Mouse (Mus musculus): ENCODE results near the gene P4htm.

- TF ChIP-seq HCFC1 (IDR thresholded peaks at IDR 0.05; ENCODE audit: borderline replicate concordance, insufficient read depth, low read length) (no peak), MAFK (IDR thresholded peaks at IDR 0.05; ENCODE audit: insufficient read depth, low read depth, low read length) (no peak), ZNF384 (IDR thresholded peaks at IDR 0.05; ENCODE audit: low read depth, low read length) (no peak)
These were observed 51.5 kb downstream of the P4htm start for GRCm38 (mm10) chr9:108545986-108546385.
